Mouse (Mus musculus) kidney, adult 2 months (tissue): ENCODE measurements around the gene Ptar1. TPM values are rescaled to one million over a fixed set of nuclear protein-coding genes. Genes with fewer than 3 reads are reported as not detected.

ENCODE experiments used
- DNase-seq: peaks from one replicate; pipeline ENCODE4 v3.0.0; 2021
- H3K27ac ChIP-seq: fragments of 200-500 bp; 2 replicates; pipeline ENCODE4 v1.5.1; 2012; ENCODE audit warnings: low read depth, low read length, control low read depth, inconsistent platforms; ENCODE audit not compliant: insufficient read depth
- H3K27me3 ChIP-seq: fragments of 200-500 bp; replicated peaks from 2 replicates; pipeline ENCODE4 v1.6.1; 2012; ENCODE audit warnings: mild to moderate bottlenecking, moderate library complexity, low read length, inconsistent platforms; ENCODE audit not compliant: control insufficient read depth, insufficient read depth
- H3K36me3 ChIP-seq: fragments of 200-500 bp; 2 replicates; pipeline ENCODE4 v1.6.1; 2012; ENCODE audit warnings: mild to moderate bottlenecking, moderate library complexity, low read length, inconsistent platforms; ENCODE audit not compliant: control insufficient read depth, insufficient read depth
- H3K4me1 ChIP-seq: fragments of 200-500 bp; 2 replicates; pipeline ENCODE4 v1.6.1; 2011; ENCODE audit warnings: low read length; ENCODE audit not compliant: control insufficient read depth, insufficient read depth
- H3K4me3 ChIP-seq: fragments of 200-500 bp; 2 replicates; pipeline ENCODE4 v1.5.1; 2011; ENCODE audit warnings: mild to moderate bottlenecking, low read depth, low read length, control low read depth; ENCODE audit not compliant: insufficient read depth
- CTCF ChIP-seq: fragments of 200-500 bp; conservative IDR thresholded peaks from 2 replicates; pipeline ENCODE4 v1.5.1; 2011; ENCODE audit warnings: low read depth, mild to moderate bottlenecking, control low read depth, low read length, moderate library complexity, mixed read lengths; ENCODE audit not compliant: insufficient read depth, insufficient read length
- POLR2A ChIP-seq: fragments of 200-500 bp; IDR thresholded peaks from one replicate; pipeline ENCODE4 v1.6.1; 2011; ENCODE audit warnings: low read depth, low read length, control low read depth
- WGBS: fragments of 180-500 bp; shearing (Covaris S2); methylation state at CpG from one replicate; pipeline ENCODE4 v1.1.7; 2018; 5-methylcytosine and 5-hydroxymethylcytosine counted together
- polyA plus RNA-seq: library from polyadenylated mRNA; depleted of rRNA; stranded (reverse); fragments of >200 nt; gene quantifications from 2 replicates; pipeline ENCODE4 v1.2.3, GENCODE M21; 2012; rRNA removed

The Ptar1 gene
- polyA plus RNA-seq, 1 experiment, result 5.6 TPM

- TF ChIP-seq CTCF (0 out of 2 replicates have a peak, but pooled peaks have one; percentile 29), POLR2A (no peak)
These were observed 84.7 kb downstream of the Ptar1 start for GRCm38 (mm10) chr19:23771971-23772370.

GRCm38 (mm10) chr19:23775356-23775755 is 88.1 kb downstream of the Ptar1 start:
- TF ChIP-seq POLR2A, result no peak
- no peak for TF ChIP-seq CTCF
- WGBS, result 71% methylated on average over 6 of the region's 6 CpGs
- no peaks in the 10 kb centered on the region for H3K36me3 ChIP-seq

More at GRCm38 (mm10) chr19:23771971-23772370, 84.7 kb downstream of the Ptar1 start:
- Histone ChIP-seq H3K4me1 (no peaks in the 10 kb centered on the region), H3K4me3 (no peak overlapping the region), H3K27me3 (no peaks in the 10 kb centered on the region), H3K27ac (no peak overlapping the region), H3K36me3 (no peaks in the 10 kb centered on the region)
- WGBS, result 78% methylated on average over 7 of the region's 7 CpGs
- no peak for DNase-seq

GRCm38 (mm10) chr19:23779130-23779529 is 91.9 kb downstream of the Ptar1 start:
- H3K4me3 ChIP-seq, result no peak overlapping the region
- no peaks in the 10 kb centered on the region for H3K36me3 ChIP-seq
- DNase-seq, result no peak
- H3K27ac ChIP-seq, result no peak overlapping the region
- no peaks in the 10 kb centered on the region for H3K27me3 ChIP-seq
- TF ChIP-seq POLR2A (no peak), CTCF (no peak)
- no peaks in the 10 kb centered on the region for H3K4me1 ChIP-seq

More at GRCm38 (mm10) chr19:23775356-23775755, 88.1 kb downstream of the Ptar1 start:
- no peak overlapping the region for H3K4me3 ChIP-seq
- H3K27ac ChIP-seq, result no peak overlapping the region
- no peak for DNase-seq
- H3K4me1 ChIP-seq, result no peaks in the 10 kb centered on the region
- no peaks in the 10 kb centered on the region for H3K27me3 ChIP-seq

- TF ChIP-seq POLR2A, result no peak
- TF ChIP-seq CTCF, result no peak
- WGBS, result 85% methylated on average over 4 of the region's 4 CpGs
These were observed 92.9 kb downstream of the Ptar1 start for GRCm38 (mm10) chr19:23780105-23780504.

More at GRCm38 (mm10) chr19:23780105-23780504, 92.9 kb downstream of the Ptar1 start:
- Histone ChIP-seq H3K4me3 (no peak overlapping the region), H3K27me3 (no peaks in the 10 kb centered on the region), H3K4me1 (no peaks in the 10 kb centered on the region), H3K36me3 (no peaks in the 10 kb centered on the region), H3K27ac (no peak overlapping the region)
- DNase-seq, result no peak

Other genes with a start within 250 kb of the Ptar1 start
- gene Mamdc2, start 239.0 kb upstream of the Ptar1 start, polyA plus RNA-seq, result 0.95 and 1.0 TPM in 2 replicates
- gene 1700028P14Rik, start 34.6 kb upstream of the Ptar1 start, polyA plus RNA-seq, result not detected in 2 replicates
- 1.6 and 1.9 TPM in 2 replicates for gene Apba1, start 71.5 kb downstream of the Ptar1 start, polyA plus RNA-seq